Mouse (Mus musculus) ES-E14 (cell line): ENCODE results near the gene Hp1bp3.

Source experiments
- MAFK ChIP-seq: IDR thresholded peaks from 2 replicates; pipeline ENCODE4 v1.6.1; 2014; ENCODE audit warnings: mild to moderate bottlenecking, low read depth, low read length, inconsistent platforms; ENCODE audit not compliant: insufficient read depth
- ZC3H11A ChIP-seq: IDR thresholded peaks from 2 replicates; pipeline ENCODE4 v1.6.1; 2012; ENCODE audit warnings: low read depth, mild to moderate bottlenecking, inconsistent platforms, low read length, borderline replicate concordance

DNA sequence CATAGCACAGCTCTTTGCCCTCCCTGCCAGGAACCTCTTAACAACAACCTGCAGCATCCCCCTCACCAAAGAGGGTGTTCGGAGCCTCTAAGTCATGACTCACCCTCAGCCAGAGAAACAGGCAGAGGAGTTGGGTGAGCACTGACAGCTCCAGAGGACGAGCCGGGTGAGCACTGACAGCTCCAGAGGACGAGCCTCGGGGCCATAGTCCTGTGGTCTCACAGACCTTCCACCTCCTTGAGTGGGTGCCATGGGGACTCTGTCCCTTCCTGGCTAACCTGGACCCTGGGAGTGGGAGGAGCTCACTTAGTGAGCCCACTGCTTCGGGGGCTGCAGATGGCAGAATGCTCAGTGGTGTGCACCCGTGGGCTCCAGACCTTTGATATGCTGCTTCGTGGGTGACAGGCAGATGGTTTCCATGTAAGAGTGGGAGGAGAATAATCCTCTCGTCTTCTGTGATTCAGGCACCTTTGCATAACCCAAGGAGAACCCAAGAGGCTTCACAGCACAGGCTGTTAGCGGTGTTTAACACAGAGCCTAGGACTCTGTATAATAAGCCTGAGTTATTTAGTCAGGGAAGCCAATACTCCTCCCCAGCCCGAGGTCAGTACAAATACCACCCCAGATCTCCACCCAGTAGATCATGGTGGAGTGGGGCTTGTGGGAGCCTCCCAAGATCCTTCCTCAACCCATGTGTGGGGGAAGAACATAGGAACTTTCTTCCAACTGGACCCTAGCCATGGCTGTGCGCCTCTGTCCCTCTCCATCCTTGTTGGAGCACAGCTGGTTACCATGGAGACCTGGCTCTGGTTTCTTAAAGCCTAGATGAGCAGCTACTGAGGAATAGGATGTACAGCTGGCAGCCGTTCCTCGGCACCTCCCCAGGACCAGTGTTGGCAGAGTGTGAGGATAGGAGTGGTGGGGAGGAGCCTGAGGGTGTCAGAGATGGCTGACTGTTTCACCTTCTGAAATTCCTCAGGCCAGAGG lies 56.2 kb downstream of the Hp1bp3 start:
- TF ChIP-seq MAFK (no peak), ZC3H11A (no peak)
